Mouse (Mus musculus): Measurements from ENCODE around the gene Tsen34. TPM values are rescaled to one million over a fixed set of nuclear protein-coding genes. Genes with fewer than 3 reads are reported as not detected.
"Not testable (repeated sequence)": the region's sequence is repeated elsewhere in the genome, so short reads cannot be mapped to it uniquely, and the experiment has no call there.

Tsen34 gene
- polyA plus RNA-seq, 1 experiment from 2014 or later = 275 TPM

- no peak overlapping the region; the same call in 1 of the 2 replicates for H3K27ac ChIP-seq (replicated peaks)
- 55% methylated on average over 11 of the region's 11 CpGs for WGBS
- peak overlapping the region; percentile 86; the same call in 1 of the 2 replicates for H3K9ac ChIP-seq
Measured at GRCm38 (mm10) chr7:3706343-3706934, 13.8 kb downstream of the Tsen34 start.

DNA sequence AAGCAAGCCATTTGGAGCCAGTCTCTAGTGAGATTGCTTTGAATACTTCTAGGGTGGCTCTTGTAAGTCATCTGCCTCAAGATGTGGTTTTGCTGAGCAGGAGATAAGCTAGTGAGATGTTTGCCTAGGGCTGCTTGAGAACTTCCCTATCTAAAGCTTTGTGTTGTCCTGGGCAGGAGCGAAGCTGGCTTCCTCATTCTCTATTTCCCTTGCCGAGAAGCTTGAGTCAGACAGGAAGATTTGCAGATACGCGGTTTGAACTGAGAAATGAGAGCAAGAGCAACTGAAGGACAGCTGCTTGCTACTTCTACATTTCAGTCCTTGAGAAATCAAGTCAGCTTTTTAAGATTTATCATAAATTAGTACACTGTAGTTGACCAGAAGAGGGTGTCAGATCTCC lies 14.4 kb downstream of the Tsen34 start:
- H3K36me3 ChIP-seq = peaks cover 26% of the 10 kb centered on the region
- peaks cover 12% of the 10 kb centered on the region for H3K4me1 ChIP-seq
- no peaks in the 10 kb centered on the region for H3K9me3 ChIP-seq (replicated peaks)
- H3K9ac ChIP-seq = no peak overlapping the region
- ATAC-seq (ENCODE audit: insufficient number of reproducible peaks, low FRiP score, low TSS enrichment, low read depth) = no peak
- no peak overlapping the region for H3K4me2 ChIP-seq (replicated peaks)
- H3K4me3 ChIP-seq (replicated peaks) = peak overlapping the region; percentile 9; the same call in 1 of the 2 replicates
- WGBS = 56% methylated on average over 4 of the region's 4 CpGs
- no peaks in the 10 kb centered on the region for H3K27me3 ChIP-seq
- H3K27ac ChIP-seq (replicated peaks) = no peak overlapping the region; the same call in 1 of the 2 replicates

More at GRCm38 (mm10) chr7:3706343-3706934, 13.8 kb downstream of the Tsen34 start:
- Histone ChIP-seq H3K36me3 (peaks cover 32% of the 10 kb centered on the region), H3K9me3 (replicated peaks) (no peaks in the 10 kb centered on the region), H3K4me1 (peaks cover 12% of the 10 kb centered on the region), H3K4me2 (replicated peaks) (peak overlapping the region; percentile 65), H3K4me3 (replicated peaks) (peak overlapping the region; percentile 76), H3K27me3 (no peaks in the 10 kb centered on the region)
- ATAC-seq (ENCODE audit: insufficient number of reproducible peaks, low FRiP score, low TSS enrichment, low read depth) = no peak

DNA sequence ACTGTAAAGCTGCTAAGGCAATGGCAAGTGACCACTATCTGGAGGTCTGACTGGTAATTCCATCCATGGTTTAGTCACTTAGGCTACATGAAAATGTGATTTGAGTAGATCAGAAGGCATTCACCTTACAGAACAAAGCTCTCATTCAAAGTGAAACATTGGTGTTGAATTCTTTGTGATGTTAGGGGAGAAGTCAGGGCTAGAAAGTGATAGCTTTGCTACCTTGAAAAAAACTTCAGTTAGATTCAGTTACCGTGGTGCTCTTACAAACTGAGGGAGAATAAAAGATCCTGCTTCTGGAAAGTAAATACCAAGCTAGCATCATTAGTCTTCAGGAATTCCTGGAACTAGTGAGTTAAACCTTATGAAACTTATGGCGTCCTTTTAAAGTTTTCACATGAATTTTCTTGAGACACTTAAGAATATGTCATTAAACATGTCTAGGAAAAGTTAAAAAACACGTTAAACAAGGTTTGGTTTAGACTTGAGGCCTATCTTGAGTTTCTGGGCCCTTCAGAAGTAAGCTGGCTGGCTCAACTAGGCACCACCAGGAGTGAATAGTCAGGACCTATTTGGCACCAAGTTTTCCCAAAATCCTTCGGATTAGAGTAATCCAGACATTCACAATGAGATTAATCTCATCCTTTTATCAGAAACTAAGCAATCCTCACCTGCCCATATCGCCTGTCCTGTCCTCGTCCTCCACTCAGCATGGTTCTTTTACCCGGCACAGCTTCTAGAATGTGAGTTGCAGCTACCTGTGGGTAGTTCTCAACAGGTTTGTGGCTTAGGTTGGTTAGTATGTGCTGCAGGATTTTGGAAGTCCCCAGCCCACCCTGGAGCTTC lies 15.1 kb downstream of the Tsen34 start:
- no peaks in the 10 kb centered on the region for H3K9me3 ChIP-seq (replicated peaks)
- peak overlapping the region; percentile 22; the same call in 1 of the 2 replicates for H3K27ac ChIP-seq (replicated peaks)
- H3K9ac ChIP-seq = no peak overlapping the region
- H3K36me3 ChIP-seq = peaks cover 26% of the 10 kb centered on the region
- ATAC-seq (ENCODE audit: insufficient number of reproducible peaks, low FRiP score, low TSS enrichment, low read depth) = no peak
- H3K27me3 ChIP-seq = no peaks in the 10 kb centered on the region
- no peak overlapping the region for H3K4me3 ChIP-seq (replicated peaks)
- 28% methylated on average over 7 of the region's 7 CpGs for WGBS
- peaks cover 12% of the 10 kb centered on the region for H3K4me1 ChIP-seq
- H3K4me2 ChIP-seq (replicated peaks) = no peak overlapping the region

DNA sequence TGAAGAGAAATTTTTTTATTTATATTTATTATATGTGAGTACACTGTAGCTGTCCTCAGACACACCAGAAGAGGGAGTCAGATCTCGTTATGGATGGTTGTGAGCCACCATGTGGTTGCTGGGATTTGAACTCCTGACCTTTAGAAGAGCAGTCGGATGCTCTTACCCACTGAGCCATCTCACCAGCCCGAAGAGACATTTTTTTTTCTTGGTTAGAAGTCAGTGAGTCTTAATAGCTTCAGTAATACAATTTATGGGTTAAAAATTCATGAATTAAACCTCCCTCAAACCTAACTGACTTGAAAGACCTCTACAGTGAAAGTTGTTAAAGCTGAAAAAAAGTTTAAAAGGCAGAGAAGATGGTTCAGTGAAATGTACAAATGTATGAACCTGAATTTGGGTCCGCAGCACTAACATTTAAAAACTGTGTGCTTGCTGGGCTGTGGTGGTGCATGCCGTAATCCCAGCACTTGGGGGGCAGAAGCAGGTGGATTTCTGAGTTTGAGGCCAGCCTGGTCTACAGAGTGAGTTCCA lies 15.9 kb downstream of the Tsen34 start:
- peaks cover 26% of the 10 kb centered on the region for H3K36me3 ChIP-seq
- not testable (repeated sequence) for H3K4me2 ChIP-seq (replicated peaks); H3K9ac ChIP-seq; H3K4me3 ChIP-seq (replicated peaks); ATAC-seq (ENCODE audit: insufficient number of reproducible peaks, low FRiP score, low TSS enrichment, low read depth); H3K27me3 ChIP-seq; H3K9me3 ChIP-seq (replicated peaks); H3K27ac ChIP-seq (replicated peaks)
- peaks cover 12% of the 10 kb centered on the region for H3K4me1 ChIP-seq
- WGBS = 29% methylated on average over 5 of the region's 5 CpGs

DNA sequence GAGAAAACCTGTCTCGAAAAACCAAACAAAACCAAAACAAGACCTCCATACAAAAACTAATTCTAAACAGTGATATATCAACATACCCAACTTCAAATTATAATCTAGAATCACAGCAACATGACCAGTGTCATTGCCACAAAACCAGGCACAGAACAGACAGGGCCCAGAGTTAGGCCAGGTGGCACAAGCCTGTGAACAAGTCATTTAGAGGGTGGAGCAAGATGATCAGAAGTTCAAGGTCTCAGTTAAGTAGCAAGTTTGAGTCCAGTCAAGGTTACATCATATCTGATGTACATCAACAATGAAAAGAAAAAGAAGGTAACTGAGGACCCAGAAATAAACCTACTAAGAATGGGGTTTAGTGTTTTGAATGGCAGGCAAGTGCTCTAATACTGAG lies 16.3 kb downstream of the Tsen34 start:
- Histone ChIP-seq H3K9me3 (replicated peaks) (no peaks in the 10 kb centered on the region), H3K27me3 (no peaks in the 10 kb centered on the region), H3K4me2 (replicated peaks) (no peak overlapping the region), H3K4me3 (replicated peaks) (no peak overlapping the region), H3K4me1 (peaks cover 12% of the 10 kb centered on the region), H3K9ac (no peak overlapping the region), H3K27ac (replicated peaks) (0 out of 2 replicates have a peak overlapping the region, but pooled peaks have one; percentile 17), H3K36me3 (peaks cover 26% of the 10 kb centered on the region)
- no peak for ATAC-seq (ENCODE audit: insufficient number of reproducible peaks, low FRiP score, low TSS enrichment, low read depth)
- 60% methylated on average over 1 of the region's 1 CpGs for WGBS

GRCm38 (mm10) chr7:3712264-3712942 lies 19.7 kb downstream of the Tsen34 start:
- ATAC-seq (ENCODE audit: insufficient number of reproducible peaks, low FRiP score, low TSS enrichment, low read depth) = no peak
- no peak overlapping the region for H3K4me2 ChIP-seq (replicated peaks)
- H3K27me3 ChIP-seq = no peaks in the 10 kb centered on the region
- H3K27ac ChIP-seq (replicated peaks) = no peak overlapping the region
- H3K36me3 ChIP-seq = peaks cover 8% of the 10 kb centered on the region
- no peaks in the 10 kb centered on the region for H3K9me3 ChIP-seq (replicated peaks)
- H3K9ac ChIP-seq = no peak overlapping the region
- 35% methylated on average over 5 of the region's 5 CpGs for WGBS
- H3K4me3 ChIP-seq (replicated peaks) = no peak overlapping the region
- H3K4me1 ChIP-seq = no peaks in the 10 kb centered on the region

GRCm38 (mm10) chr7:3715249-3715648 lies 22.6 kb downstream of the Tsen34 start:
- WGBS = 62% methylated on average over 1 of the region's 1 CpGs
- Histone ChIP-seq H3K36me3 (no peaks in the 10 kb centered on the region), H3K9ac (no peak overlapping the region)

DNA sequence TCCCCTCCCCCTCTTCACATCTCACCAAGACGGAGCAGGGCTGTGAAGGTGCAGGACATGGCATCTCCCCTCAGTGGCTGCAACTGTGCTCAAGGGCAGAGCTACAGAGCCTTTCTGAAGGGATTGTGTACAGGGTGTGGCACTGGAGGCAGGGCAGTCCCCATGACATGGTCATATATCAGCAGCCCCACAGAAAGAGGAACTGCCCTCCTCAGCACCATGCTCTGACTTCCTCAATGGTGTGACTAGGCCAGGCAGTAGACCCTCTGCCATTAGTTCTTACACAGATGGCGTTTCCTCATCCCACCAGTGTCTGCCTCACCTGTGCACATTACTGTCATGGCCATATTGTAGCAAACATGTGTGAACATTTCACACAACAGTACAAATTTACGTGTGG lies 27.6 kb downstream of the Tsen34 start, which contains the start of gene Pirb:
Pirb (minus strand) TSS at position 124 of the 400 bp plus-strand sequence.
- H3K36me3 ChIP-seq; H3K27ac ChIP-seq (replicated peaks); H3K4me2 ChIP-seq (replicated peaks); H3K9me3 ChIP-seq (replicated peaks); ATAC-seq (ENCODE audit: insufficient number of reproducible peaks, low FRiP score, low TSS enrichment, low read depth); H3K4me3 ChIP-seq (replicated peaks); H3K27me3 ChIP-seq; H3K4me1 ChIP-seq; H3K9ac ChIP-seq: not testable (repeated sequence)
- 83% methylated on average over 1 of the region's 3 CpGs for WGBS

More at GRCm38 (mm10) chr7:3715249-3715648, 22.6 kb downstream of the Tsen34 start:
- Histone ChIP-seq H3K27ac (replicated peaks) (no peak overlapping the region), H3K4me2 (replicated peaks) (no peak overlapping the region), H3K9me3 (replicated peaks) (no peaks in the 10 kb centered on the region), H3K4me3 (replicated peaks) (no peak overlapping the region), H3K4me1 (no peaks in the 10 kb centered on the region), H3K27me3 (no peaks in the 10 kb centered on the region)
- ATAC-seq (ENCODE audit: insufficient number of reproducible peaks, low FRiP score, low TSS enrichment, low read depth) = no peak

GRCm38 (mm10) chr7:3725459-3725858 lies 32.8 kb downstream of the Tsen34 start:
- H3K27ac ChIP-seq (replicated peaks); H3K27me3 ChIP-seq; ATAC-seq (ENCODE audit: insufficient number of reproducible peaks, low FRiP score, low TSS enrichment, low read depth); H3K4me2 ChIP-seq (replicated peaks); H3K9ac ChIP-seq; H3K9me3 ChIP-seq (replicated peaks); H3K4me1 ChIP-seq; H3K36me3 ChIP-seq; H3K4me3 ChIP-seq (replicated peaks): not testable (repeated sequence)

DNA sequence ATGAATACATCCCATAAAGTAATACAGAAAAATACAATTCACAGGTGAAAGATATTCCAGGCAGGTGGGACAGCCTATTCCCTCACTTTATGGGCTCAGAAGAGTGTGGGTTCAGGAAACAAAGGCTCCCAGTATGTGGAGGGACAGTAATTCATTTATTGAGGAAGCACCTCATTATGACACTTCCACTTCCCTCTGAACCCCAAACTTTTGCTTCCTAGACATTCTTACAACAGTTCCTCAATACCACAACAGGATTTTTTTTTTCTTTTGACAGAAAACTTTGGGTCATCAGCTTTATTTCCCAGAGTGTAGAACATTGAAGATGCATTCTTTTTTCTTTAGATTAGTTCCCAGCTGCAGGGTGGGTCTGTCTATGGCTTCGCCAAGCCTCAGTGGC lies 40.0 kb downstream of the Tsen34 start:
- H3K4me1 ChIP-seq; H3K36me3 ChIP-seq; H3K27ac ChIP-seq (replicated peaks); H3K27me3 ChIP-seq; H3K4me2 ChIP-seq (replicated peaks); ATAC-seq (ENCODE audit: insufficient number of reproducible peaks, low FRiP score, low TSS enrichment, low read depth); H3K9ac ChIP-seq; H3K9me3 ChIP-seq (replicated peaks); H3K4me3 ChIP-seq (replicated peaks): not testable (repeated sequence)
- no CpG with 5 or more reads among the region's 1 CpGs for WGBS

Data from embryonic facial prominence, embryonic 15.5 days (tissue).